Mouse (Mus musculus): Measurements from ENCODE around the gene Rreb1. TPM values are rescaled to one million over a fixed set of nuclear protein-coding genes. Genes with fewer than 3 reads are reported as not detected.

Gene Rreb1
- polyA plus RNA-seq, 1 experiment = 31.5 TPM

DNA sequence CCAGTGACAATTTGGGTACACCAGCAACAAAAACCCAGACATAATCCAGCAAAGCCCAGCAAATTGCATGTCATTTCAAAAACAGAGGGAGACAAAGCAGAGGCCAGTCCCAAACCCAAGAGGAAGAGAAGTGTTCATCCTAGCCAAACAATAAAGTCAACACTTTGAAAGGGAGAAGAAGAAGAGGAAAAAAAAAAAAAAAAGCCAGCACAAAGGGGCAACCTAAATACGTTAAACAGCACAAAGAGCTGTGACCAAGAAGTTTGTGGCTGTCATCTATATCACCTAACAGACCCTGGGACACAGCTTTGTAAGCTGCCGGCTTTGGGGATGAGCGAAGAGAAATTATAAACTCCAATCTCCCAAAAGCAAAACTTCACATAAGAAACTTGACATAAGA lies 17.8 kb upstream of the Rreb1 start:
- H3K4me1 ChIP-seq (ENCODE audit: control insufficient read depth, insufficient read depth, low read length) = no peaks in the 10 kb centered on the region
- no peak overlapping the region for H3K9ac ChIP-seq (ENCODE audit: low read depth, poor library complexity, severe bottlenecking)
- peaks cover 2% of the 10 kb centered on the region; the same call in 1 of the 2 replicates for H3K27me3 ChIP-seq (ENCODE audit: control insufficient read depth, insufficient read depth, low read length, poor library complexity, severe bottlenecking)
- TF ChIP-seq EP300 (IDR thresholded peaks at IDR 0.05; ENCODE audit: insufficient read depth, low read depth, low read length) (no peak), CTCF (IDR thresholded peaks at IDR 0.05; ENCODE audit: low read depth, low read length) (no peak), POLR2A (IDR thresholded peaks at IDR 0.05; ENCODE audit: insufficient read depth, low read length) (no peak)
- no peak overlapping the region for H3K4me3 ChIP-seq (ENCODE audit: low read depth, low read length)
- H3K36me3 ChIP-seq (ENCODE audit: control insufficient read depth, insufficient read depth, low read length, poor library complexity, severe bottlenecking) = no peaks in the 10 kb centered on the region
- no peaks in the 10 kb centered on the region for H3K9me3 ChIP-seq (replicated peaks; ENCODE audit: control insufficient read depth, insufficient read depth, low read length, poor library complexity, severe bottlenecking)
- no peak overlapping the region for H3K27ac ChIP-seq (ENCODE audit: insufficient read depth, low read length)

DNA sequence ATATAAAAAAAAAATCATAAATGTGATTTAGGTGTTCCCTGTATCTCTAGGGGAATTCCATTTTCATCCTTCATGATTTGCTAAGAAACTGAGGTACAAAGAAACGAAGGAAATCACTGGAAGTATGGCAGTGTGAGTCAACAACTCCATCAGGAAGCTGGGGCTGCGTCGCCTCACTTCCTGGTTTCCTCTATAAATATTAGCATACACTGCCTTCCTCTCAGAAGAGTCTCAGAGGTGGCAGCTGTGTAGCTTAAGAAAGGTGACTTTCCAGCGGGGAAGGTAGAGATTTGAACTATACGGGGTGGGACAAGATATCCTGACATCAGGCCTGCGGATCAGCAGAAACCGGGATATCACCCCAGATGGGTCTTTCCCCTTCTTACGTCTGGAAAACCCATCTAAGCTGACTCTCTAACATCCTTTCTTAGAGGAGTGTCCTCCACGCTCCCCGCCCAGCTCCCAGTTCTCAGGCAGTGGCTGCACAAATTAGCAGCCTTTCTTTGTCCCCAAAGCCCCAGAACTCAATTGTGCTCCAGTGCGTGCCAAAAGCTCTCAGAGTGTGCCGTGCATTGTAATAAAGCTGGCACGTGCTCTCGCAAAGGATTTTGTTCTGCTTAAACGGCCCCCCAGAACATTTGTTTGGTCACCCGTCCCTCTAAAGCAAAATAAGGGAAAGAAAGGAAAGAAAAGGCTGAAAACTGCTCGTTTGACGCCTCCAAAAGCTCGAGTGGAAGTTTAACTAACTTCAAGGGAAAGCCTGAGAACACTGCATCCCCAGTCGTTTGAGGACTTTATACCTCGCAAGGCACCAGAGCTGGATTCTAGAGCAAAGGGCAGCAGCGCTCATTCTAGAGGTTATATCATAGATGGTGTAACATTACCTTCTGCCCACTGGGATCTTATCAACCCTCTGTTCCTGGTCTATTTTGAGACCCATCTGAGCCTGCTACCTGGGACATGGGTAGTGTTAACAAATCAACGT lies 17.0 kb upstream of the Rreb1 start:
- no peaks in the 10 kb centered on the region for H3K4me1 ChIP-seq (ENCODE audit: control insufficient read depth, insufficient read depth, low read length)
- H3K9ac ChIP-seq (ENCODE audit: low read depth, poor library complexity, severe bottlenecking) = no peak overlapping the region
- H3K27me3 ChIP-seq (ENCODE audit: control insufficient read depth, insufficient read depth, low read length, poor library complexity, severe bottlenecking) = peaks cover 2% of the 10 kb centered on the region; the same call in 1 of the 2 replicates
- TF ChIP-seq CTCF (IDR thresholded peaks at IDR 0.05; ENCODE audit: low read depth, low read length) (no peak), POLR2A (IDR thresholded peaks at IDR 0.05; ENCODE audit: insufficient read depth, low read length) (no peak), EP300 (IDR thresholded peaks at IDR 0.05; ENCODE audit: insufficient read depth, low read depth, low read length) (no peak)
- H3K4me3 ChIP-seq (ENCODE audit: low read depth, low read length) = no peak overlapping the region
- H3K9me3 ChIP-seq (replicated peaks; ENCODE audit: control insufficient read depth, insufficient read depth, low read length, poor library complexity, severe bottlenecking) = no peaks in the 10 kb centered on the region
- no peaks in the 10 kb centered on the region for H3K36me3 ChIP-seq (ENCODE audit: control insufficient read depth, insufficient read depth, low read length, poor library complexity, severe bottlenecking)
- no peak overlapping the region for H3K27ac ChIP-seq (ENCODE audit: insufficient read depth, low read length)

DNA sequence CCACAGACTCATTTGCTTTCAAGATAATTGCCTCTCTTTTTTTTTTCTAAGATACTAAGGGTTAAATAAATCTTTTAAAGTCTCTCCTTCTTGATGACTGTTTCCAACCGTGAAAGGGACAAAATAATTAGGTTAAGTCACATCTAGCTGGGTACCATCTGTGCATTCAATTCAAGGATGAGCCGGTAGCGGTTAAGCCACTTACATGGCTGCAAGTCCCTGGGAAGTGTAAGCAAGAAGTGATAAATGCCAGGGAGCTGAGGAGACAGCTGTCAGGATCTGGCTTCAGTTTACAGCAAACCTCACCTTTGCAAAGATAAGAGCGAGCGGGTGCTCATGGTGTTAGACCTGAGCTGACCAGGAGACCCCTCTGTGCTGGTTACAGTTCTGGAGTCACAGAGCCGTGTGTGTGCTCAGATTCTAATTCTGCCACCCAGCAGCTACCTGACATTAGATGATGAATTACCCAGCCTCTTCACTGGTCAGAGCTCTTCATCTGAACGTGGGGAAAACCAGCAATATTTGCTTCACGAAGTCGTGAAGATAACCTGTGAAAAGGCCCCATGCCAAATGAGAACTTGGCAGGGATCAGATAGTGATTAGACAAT lies 14.3 kb upstream of the Rreb1 start:
- Histone ChIP-seq H3K9me3 (replicated peaks; ENCODE audit: control insufficient read depth, insufficient read depth, low read length, poor library complexity, severe bottlenecking) (no peaks in the 10 kb centered on the region), H3K4me3 (ENCODE audit: low read depth, low read length) (no peak overlapping the region), H3K4me1 (ENCODE audit: control insufficient read depth, insufficient read depth, low read length) (no peaks in the 10 kb centered on the region), H3K36me3 (ENCODE audit: control insufficient read depth, insufficient read depth, low read length, poor library complexity, severe bottlenecking) (no peaks in the 10 kb centered on the region), H3K9ac (ENCODE audit: low read depth, poor library complexity, severe bottlenecking) (no peak overlapping the region), H3K27me3 (ENCODE audit: control insufficient read depth, insufficient read depth, low read length, poor library complexity, severe bottlenecking) (peaks cover 2% of the 10 kb centered on the region; the same call in 1 of the 2 replicates), H3K27ac (ENCODE audit: insufficient read depth, low read length) (no peak overlapping the region)
- TF ChIP-seq POLR2A (IDR thresholded peaks at IDR 0.05; ENCODE audit: insufficient read depth, low read length) = no peak
- TF ChIP-seq EP300 (IDR thresholded peaks at IDR 0.05; ENCODE audit: insufficient read depth, low read depth, low read length) = no peak
- TF ChIP-seq CTCF (IDR thresholded peaks at IDR 0.05; ENCODE audit: low read depth, low read length) = no peak

DNA sequence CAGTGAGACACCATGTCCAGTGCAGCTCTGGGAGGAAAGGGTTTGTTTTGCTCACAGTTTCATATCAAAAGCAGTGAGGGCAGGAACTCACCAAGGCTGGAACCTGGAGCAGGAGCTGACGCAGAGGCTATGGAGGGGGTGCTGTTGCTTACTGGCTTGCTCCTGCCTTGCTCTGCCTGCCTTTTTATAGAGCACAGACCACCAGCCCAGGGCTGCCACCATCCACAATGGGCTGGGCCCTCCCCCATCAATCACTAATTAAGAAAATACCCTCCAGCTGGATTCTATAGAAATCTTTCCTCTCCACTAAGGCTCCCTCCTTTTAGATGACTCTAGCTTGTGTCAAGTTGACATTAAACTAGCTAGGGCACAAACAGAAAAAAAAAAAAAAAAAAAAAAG lies 8.4 kb upstream of the Rreb1 start:
- H3K9ac ChIP-seq (ENCODE audit: low read depth, poor library complexity, severe bottlenecking) = no peak overlapping the region
- no peak for TF ChIP-seq EP300 (IDR thresholded peaks at IDR 0.05; ENCODE audit: insufficient read depth, low read depth, low read length)
- TF ChIP-seq POLR2A (IDR thresholded peaks at IDR 0.05; ENCODE audit: insufficient read depth, low read length) = no peak
- no peak for TF ChIP-seq CTCF (IDR thresholded peaks at IDR 0.05; ENCODE audit: low read depth, low read length)
- H3K27ac ChIP-seq (ENCODE audit: insufficient read depth, low read length) = no peak overlapping the region

DNA sequence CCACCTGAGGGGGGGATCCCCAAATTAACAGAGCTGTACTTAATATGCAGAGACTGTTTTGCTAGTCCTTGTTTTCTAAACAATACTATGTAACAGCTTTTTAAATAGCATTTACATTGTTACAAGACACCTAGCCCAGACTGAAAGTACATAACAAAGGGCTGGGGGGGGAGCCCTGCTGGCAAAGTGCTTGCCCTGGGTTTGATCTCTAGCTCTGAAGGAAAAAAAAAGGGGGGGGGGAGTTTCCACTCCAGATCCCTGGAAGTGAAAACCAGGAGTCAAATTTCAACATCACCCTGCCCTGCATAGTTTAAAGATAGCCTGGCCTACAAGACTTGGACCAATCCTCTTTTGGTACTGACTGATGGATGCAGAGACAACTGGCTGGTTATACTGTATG lies 4.7 kb upstream of the Rreb1 start:
- Histone ChIP-seq H3K4me1 (ENCODE audit: control insufficient read depth, insufficient read depth, low read length) (peaks cover 4% of the 10 kb centered on the region), H3K36me3 (ENCODE audit: control insufficient read depth, insufficient read depth, low read length, poor library complexity, severe bottlenecking) (no peaks in the 10 kb centered on the region), H3K27ac (ENCODE audit: insufficient read depth, low read length) (no peak overlapping the region), H3K9me3 (replicated peaks; ENCODE audit: control insufficient read depth, insufficient read depth, low read length, poor library complexity, severe bottlenecking) (no peaks in the 10 kb centered on the region), H3K4me3 (ENCODE audit: low read depth, low read length) (no peak overlapping the region), H3K27me3 (ENCODE audit: control insufficient read depth, insufficient read depth, low read length, poor library complexity, severe bottlenecking) (peaks cover 2% of the 10 kb centered on the region), H3K9ac (ENCODE audit: low read depth, poor library complexity, severe bottlenecking) (no peak overlapping the region)
- peak; percentile 57; the same call in 1 of the 2 replicates for TF ChIP-seq EP300 (IDR thresholded peaks at IDR 0.05; ENCODE audit: insufficient read depth, low read depth, low read length)
- no peak for TF ChIP-seq CTCF (IDR thresholded peaks at IDR 0.05; ENCODE audit: low read depth, low read length)
- TF ChIP-seq POLR2A (IDR thresholded peaks at IDR 0.05; ENCODE audit: insufficient read depth, low read length) = no peak

More for the DNA sequence above, 8.4 kb upstream of the Rreb1 start:
- Histone ChIP-seq H3K36me3 (ENCODE audit: control insufficient read depth, insufficient read depth, low read length, poor library complexity, severe bottlenecking) (no peaks in the 10 kb centered on the region), H3K4me1 (ENCODE audit: control insufficient read depth, insufficient read depth, low read length) (peaks cover 4% of the 10 kb centered on the region), H3K27me3 (ENCODE audit: control insufficient read depth, insufficient read depth, low read length, poor library complexity, severe bottlenecking) (no peaks in the 10 kb centered on the region; the same call in 1 of the 2 replicates), H3K9me3 (replicated peaks; ENCODE audit: control insufficient read depth, insufficient read depth, low read length, poor library complexity, severe bottlenecking) (no peaks in the 10 kb centered on the region), H3K4me3 (ENCODE audit: low read depth, low read length) (no peak overlapping the region)

Measured in ES-Bruce4 (cell line).